Mouse (Mus musculus): ENCODE measurements at regions not wholly inside any gene's neighbourhood (a gene's known extent, or its start where the extent isn't known, plus 50 kb on each side); places are given as distances from the start of the nearest gene placed in this dataset.

DNA sequence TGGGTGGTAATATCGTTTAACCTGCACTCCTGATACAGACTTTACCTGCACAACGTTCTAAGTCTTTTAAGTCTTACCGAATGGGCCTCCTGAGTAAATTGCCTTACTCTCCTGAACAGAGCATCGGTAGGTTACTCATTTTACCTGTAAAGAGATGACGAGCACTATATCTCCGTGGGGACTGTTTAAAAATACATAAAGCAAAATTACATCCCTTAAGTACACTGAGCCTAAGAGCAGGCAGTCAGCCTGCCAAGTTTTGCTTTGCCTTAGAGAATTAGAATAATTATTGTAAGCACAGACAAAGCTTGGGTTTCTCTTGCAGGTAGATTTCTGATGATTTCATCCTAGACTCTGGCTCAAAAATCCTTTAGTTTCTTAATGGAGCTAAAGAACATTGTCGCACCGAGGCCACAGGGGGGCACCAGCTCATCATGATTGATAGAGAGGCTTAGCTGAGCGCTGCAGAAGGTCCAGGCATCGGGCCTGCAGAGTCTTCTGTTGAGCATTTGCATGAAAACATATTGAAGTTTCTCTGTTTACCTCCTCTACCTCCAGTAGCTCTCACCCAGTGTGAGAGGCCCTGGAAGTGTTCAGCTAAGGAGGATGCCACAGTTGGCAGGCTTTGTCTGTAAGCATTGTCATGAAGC, 208.3 kb upstream of the Ccdc54 start:
- Histone ChIP-seq H3K4me2 (ENCODE audit: low read length) (no peak overlapping the region), H3K27me3 (replicated peaks; ENCODE audit: control insufficient read depth, insufficient read depth, low read length) (no peaks in the 10 kb centered on the region), H3K4me3 (ENCODE audit: low read depth, low read length) (no peak overlapping the region), H3K27ac (ENCODE audit: low read depth, low read length) (no peak overlapping the region), H3K9me3 (replicated peaks; ENCODE audit: control insufficient read depth, low read length) (no peaks in the 10 kb centered on the region), H3K9ac (ENCODE audit: low read length) (no peak overlapping the region), H3K36me3 (ENCODE audit: control insufficient read depth, insufficient read depth, low read length) (no peaks in the 10 kb centered on the region), H3K4me1 (ENCODE audit: control insufficient read depth, insufficient read depth, low read length) (no peaks in the 10 kb centered on the region)
- ATAC-seq, result peak; percentile 85
- WGBS, result 50% methylated on average over 10 of the region's 10 CpGs
- DNase-seq (ENCODE audit: low spot score), result peak; percentile 87

DNA sequence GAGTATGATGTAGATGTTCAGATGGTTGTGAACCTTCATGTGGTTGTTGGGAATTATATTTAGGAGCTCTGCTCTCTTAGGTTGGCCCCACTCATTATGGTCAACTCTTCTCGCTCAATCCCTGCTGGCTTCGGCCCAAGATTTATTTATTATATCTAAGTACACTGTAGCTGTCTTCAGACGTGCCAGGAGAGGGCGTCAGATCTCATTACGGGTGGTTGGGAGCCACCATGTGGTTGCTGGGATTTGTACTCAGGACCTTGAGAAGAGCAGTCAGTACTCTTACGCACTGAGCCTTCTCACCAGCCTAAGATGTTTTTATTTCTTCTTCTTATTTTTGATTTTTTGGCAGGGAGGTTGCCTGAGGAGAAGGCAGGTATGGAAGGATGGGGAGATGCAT, 207.1 kb upstream of the Ccdc54 start:
- Histone ChIP-seq H3K4me1 (ENCODE audit: control insufficient read depth, insufficient read depth, low read length) (no peaks in the 10 kb centered on the region), H3K27ac (ENCODE audit: low read depth, low read length) (no peak overlapping the region), H3K9ac (ENCODE audit: low read length) (no peak overlapping the region), H3K9me3 (replicated peaks; ENCODE audit: control insufficient read depth, low read length) (no peaks in the 10 kb centered on the region), H3K36me3 (ENCODE audit: control insufficient read depth, insufficient read depth, low read length) (no peaks in the 10 kb centered on the region), H3K27me3 (replicated peaks; ENCODE audit: control insufficient read depth, insufficient read depth, low read length) (no peaks in the 10 kb centered on the region), H3K4me3 (ENCODE audit: low read depth, low read length) (no peak overlapping the region), H3K4me2 (ENCODE audit: low read length) (no peak overlapping the region)
- DNase-seq (ENCODE audit: low spot score), result no peak
- ATAC-seq, result no peak
- 82% methylated on average over 6 of the region's 6 CpGs for WGBS

DNA sequence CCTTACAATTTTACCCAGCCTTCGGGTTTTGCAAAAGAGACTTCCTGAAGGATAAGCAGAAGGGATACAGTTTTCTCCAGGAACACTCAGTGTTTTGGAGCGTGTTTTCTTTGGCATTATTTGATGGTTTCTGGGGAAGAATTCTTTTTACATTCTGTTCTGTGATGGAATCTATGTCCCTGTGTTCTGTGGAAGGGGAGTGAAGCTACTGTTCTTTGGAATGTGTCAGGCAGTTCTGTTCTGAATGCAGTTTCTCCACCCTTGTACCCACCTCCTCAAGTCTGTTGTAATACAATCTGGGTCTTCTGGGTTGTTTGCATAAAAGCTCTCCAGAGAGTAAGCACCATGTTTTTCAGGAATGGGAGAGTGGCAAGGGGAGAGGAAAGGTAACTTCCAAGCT, 202.0 kb upstream of the Ccdc54 start:
- no peak overlapping the region for H3K4me2 ChIP-seq (ENCODE audit: low read length)
- WGBS, result 84% methylated on average over 2 of the region's 2 CpGs

DNA sequence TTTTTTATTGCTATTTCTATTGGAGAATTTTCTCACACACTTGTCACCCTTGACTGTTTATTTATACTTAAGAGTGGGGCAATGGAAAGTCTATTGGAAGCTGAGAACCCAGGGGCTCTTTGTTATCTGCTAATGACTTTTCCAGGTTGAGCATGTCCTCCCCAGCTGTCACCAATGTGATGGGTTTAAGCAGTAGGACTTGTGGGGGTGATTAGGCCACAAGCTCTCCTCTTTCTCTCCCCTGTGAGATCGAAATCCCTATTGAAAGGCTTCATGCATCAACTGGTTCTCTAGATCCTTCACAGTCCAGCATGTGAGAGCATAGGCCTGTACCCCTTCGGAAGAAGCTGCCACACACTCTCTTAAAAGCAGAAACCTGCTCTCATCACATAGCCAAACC, 201.6 kb upstream of the Ccdc54 start:
- Histone ChIP-seq H3K4me1 (ENCODE audit: control insufficient read depth, insufficient read depth, low read length) (no peaks in the 10 kb centered on the region), H3K27ac (ENCODE audit: low read depth, low read length) (no peak overlapping the region), H3K36me3 (ENCODE audit: control insufficient read depth, insufficient read depth, low read length) (no peaks in the 10 kb centered on the region), H3K4me3 (ENCODE audit: low read depth, low read length) (no peak overlapping the region), H3K4me2 (ENCODE audit: low read length) (no peak overlapping the region), H3K9ac (ENCODE audit: low read length) (no peak overlapping the region), H3K9me3 (replicated peaks; ENCODE audit: control insufficient read depth, low read length) (no peaks in the 10 kb centered on the region), H3K27me3 (replicated peaks; ENCODE audit: control insufficient read depth, insufficient read depth, low read length) (no peaks in the 10 kb centered on the region)
- WGBS, result 40% methylated on average over 2 of the region's 2 CpGs
- ATAC-seq, result no peak
- no peak for DNase-seq (ENCODE audit: low spot score)

More for the DNA sequence above, 202.0 kb upstream of the Ccdc54 start:
- Histone ChIP-seq H3K4me1 (ENCODE audit: control insufficient read depth, insufficient read depth, low read length) (no peaks in the 10 kb centered on the region), H3K9me3 (replicated peaks; ENCODE audit: control insufficient read depth, low read length) (no peaks in the 10 kb centered on the region), H3K9ac (ENCODE audit: low read length) (no peak overlapping the region), H3K36me3 (ENCODE audit: control insufficient read depth, insufficient read depth, low read length) (no peaks in the 10 kb centered on the region), H3K4me3 (ENCODE audit: low read depth, low read length) (no peak overlapping the region), H3K27me3 (replicated peaks; ENCODE audit: control insufficient read depth, insufficient read depth, low read length) (no peaks in the 10 kb centered on the region), H3K27ac (ENCODE audit: low read depth, low read length) (no peak overlapping the region)
- no peak for DNase-seq (ENCODE audit: low spot score)
- ATAC-seq, result no peak

DNA sequence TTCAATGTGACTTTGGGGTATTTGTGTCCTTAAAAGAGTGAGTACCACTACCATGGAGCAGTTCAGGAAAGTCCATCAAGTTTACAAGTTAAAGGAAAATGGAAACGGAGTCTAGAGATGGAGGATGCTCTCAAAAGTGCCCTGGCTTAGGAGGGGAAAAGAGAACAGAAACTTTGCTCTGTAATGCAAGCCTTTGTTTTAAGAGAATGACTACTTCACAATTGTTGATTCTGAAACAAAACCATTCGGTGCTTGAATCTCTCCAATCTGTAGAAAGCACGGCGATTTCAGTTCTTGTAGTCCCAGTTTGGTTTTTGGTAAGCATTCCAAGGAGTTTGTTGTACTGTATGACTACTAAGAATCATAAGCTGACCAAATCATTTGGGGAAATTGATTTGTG, 197.7 kb upstream of the Ccdc54 start:
- Histone ChIP-seq H3K36me3 (ENCODE audit: control insufficient read depth, insufficient read depth, low read length) (no peaks in the 10 kb centered on the region), H3K4me3 (ENCODE audit: low read depth, low read length) (no peak overlapping the region), H3K27ac (ENCODE audit: low read depth, low read length) (no peak overlapping the region), H3K4me1 (ENCODE audit: control insufficient read depth, insufficient read depth, low read length) (peaks cover 6% of the 10 kb centered on the region; the same call in 1 of the 2 replicates), H3K9me3 (replicated peaks; ENCODE audit: control insufficient read depth, low read length) (no peaks in the 10 kb centered on the region), H3K9ac (ENCODE audit: low read length) (no peak overlapping the region), H3K27me3 (replicated peaks; ENCODE audit: control insufficient read depth, insufficient read depth, low read length) (no peaks in the 10 kb centered on the region), H3K4me2 (ENCODE audit: low read length) (no peak overlapping the region)
- 89% methylated on average over 4 of the region's 4 CpGs for WGBS
- no peak for DNase-seq (ENCODE audit: low spot score)
- no peak for ATAC-seq

DNA sequence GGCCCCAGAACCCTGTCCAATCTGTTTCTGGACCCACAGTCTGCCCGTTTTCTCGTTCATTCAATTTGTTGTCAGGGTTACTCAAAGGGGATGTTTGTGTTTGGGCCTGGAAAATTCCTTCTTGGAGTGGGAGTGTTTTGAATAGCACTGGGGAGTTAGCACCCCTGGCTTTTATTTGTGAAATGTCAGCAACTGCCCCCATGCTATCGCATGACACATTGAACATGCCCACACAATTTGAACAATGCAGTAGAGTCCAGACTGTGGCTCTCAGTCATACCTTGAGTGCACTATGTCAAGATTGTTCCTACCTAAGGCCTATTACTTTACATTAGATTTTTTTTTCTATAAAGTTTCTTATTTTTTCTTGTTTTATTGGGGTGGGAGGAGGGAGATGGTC, 195.2 kb upstream of the Ccdc54 start:
- DNase-seq (ENCODE audit: low spot score) (no peak), ATAC-seq (no peak)
- H3K4me3 ChIP-seq (ENCODE audit: low read depth, low read length), result no peak overlapping the region
- no peak overlapping the region for H3K4me2 ChIP-seq (ENCODE audit: low read length)
- H3K4me1 ChIP-seq (ENCODE audit: control insufficient read depth, insufficient read depth, low read length), result peaks cover 11% of the 10 kb centered on the region; the same call in 1 of the 2 replicates
- H3K27ac ChIP-seq (ENCODE audit: low read depth, low read length), result no peak overlapping the region
- 73% methylated on average over 3 of the region's 3 CpGs for WGBS
- no peaks in the 10 kb centered on the region for H3K9me3 ChIP-seq (replicated peaks; ENCODE audit: control insufficient read depth, low read length)
- H3K36me3 ChIP-seq (ENCODE audit: control insufficient read depth, insufficient read depth, low read length), result no peaks in the 10 kb centered on the region
- H3K27me3 ChIP-seq (replicated peaks; ENCODE audit: control insufficient read depth, insufficient read depth, low read length), result no peaks in the 10 kb centered on the region
- H3K9ac ChIP-seq (ENCODE audit: low read length), result no peak overlapping the region

DNA sequence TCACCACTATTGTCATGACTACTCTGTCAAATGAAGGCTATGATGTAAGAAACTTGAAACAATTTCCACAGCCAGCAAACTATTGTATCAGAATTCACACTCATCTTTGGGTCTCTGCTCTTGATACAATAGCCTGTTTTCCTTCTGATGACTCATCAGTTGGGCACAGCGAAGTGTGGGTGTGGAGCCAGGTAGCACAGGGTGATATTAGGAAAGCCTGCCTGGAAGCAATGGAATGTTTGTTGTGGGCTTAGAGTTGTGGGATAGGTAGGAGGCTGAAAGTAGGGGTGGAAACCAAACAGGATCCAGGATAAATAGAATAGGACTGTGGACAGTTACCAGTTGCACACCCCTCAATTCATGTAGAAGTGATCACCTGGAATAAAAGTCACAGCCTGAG, 194.4 kb upstream of the Ccdc54 start:
- ATAC-seq, result no peak
- DNase-seq (ENCODE audit: low spot score), result no peak
- Histone ChIP-seq H3K4me1 (ENCODE audit: control insufficient read depth, insufficient read depth, low read length) (peaks cover 11% of the 10 kb centered on the region; the same call in 1 of the 2 replicates), H3K9ac (ENCODE audit: low read length) (no peak overlapping the region), H3K9me3 (replicated peaks; ENCODE audit: control insufficient read depth, low read length) (no peaks in the 10 kb centered on the region), H3K27ac (ENCODE audit: low read depth, low read length) (no peak overlapping the region), H3K4me3 (ENCODE audit: low read depth, low read length) (no peak overlapping the region), H3K27me3 (replicated peaks; ENCODE audit: control insufficient read depth, insufficient read depth, low read length) (no peaks in the 10 kb centered on the region), H3K36me3 (ENCODE audit: control insufficient read depth, insufficient read depth, low read length) (no peaks in the 10 kb centered on the region), H3K4me2 (ENCODE audit: low read length) (no peak overlapping the region)
- WGBS, result 73% methylated on average over 1 of the region's 1 CpGs

DNA sequence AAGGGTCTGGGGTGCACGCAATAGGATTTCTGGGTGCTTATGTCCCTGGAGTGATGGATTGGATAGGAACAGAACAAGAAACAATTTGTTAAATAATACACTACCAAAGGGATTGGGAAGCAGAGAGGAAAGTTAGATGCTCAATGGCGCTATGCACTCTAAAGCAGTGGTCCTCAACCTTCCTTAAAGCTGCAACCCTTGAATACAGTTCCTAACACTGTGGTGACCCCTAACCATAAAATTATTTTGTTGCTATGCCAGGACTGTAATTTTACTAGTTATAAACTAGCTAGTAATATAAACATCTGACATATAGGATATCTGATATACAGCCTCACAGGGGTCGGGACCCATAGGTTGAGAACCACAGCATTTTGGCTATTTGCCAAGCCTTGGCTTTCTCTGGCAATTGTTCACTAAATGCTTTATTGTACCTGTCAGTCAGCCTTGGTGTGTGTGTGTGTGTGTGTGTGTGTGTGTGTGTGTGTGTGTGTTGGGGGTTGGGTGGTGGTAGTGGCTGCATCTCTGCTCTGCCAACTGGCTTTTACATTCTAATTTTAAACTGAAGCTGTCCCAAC, 193.8 kb upstream of the Ccdc54 start:
- no peaks in the 10 kb centered on the region for H3K27me3 ChIP-seq (replicated peaks; ENCODE audit: control insufficient read depth, insufficient read depth, low read length)
- no peak overlapping the region for H3K9ac ChIP-seq (ENCODE audit: low read length)
- H3K27ac ChIP-seq (ENCODE audit: low read depth, low read length), result no peak overlapping the region
- no peaks in the 10 kb centered on the region for H3K36me3 ChIP-seq (ENCODE audit: control insufficient read depth, insufficient read depth, low read length)
- no peaks in the 10 kb centered on the region for H3K9me3 ChIP-seq (replicated peaks; ENCODE audit: control insufficient read depth, low read length)
- peak; percentile 47 for DNase-seq (ENCODE audit: low spot score)
- peaks cover 11% of the 10 kb centered on the region; the same call in 1 of the 2 replicates for H3K4me1 ChIP-seq (ENCODE audit: control insufficient read depth, insufficient read depth, low read length)
- 45% methylated on average over 3 of the region's 3 CpGs for WGBS
- peak; percentile 59 for ATAC-seq
- no peak overlapping the region for H3K4me3 ChIP-seq (ENCODE audit: low read depth, low read length)
- H3K4me2 ChIP-seq (ENCODE audit: low read length), result peak overlapping the region; percentile 36

DNA sequence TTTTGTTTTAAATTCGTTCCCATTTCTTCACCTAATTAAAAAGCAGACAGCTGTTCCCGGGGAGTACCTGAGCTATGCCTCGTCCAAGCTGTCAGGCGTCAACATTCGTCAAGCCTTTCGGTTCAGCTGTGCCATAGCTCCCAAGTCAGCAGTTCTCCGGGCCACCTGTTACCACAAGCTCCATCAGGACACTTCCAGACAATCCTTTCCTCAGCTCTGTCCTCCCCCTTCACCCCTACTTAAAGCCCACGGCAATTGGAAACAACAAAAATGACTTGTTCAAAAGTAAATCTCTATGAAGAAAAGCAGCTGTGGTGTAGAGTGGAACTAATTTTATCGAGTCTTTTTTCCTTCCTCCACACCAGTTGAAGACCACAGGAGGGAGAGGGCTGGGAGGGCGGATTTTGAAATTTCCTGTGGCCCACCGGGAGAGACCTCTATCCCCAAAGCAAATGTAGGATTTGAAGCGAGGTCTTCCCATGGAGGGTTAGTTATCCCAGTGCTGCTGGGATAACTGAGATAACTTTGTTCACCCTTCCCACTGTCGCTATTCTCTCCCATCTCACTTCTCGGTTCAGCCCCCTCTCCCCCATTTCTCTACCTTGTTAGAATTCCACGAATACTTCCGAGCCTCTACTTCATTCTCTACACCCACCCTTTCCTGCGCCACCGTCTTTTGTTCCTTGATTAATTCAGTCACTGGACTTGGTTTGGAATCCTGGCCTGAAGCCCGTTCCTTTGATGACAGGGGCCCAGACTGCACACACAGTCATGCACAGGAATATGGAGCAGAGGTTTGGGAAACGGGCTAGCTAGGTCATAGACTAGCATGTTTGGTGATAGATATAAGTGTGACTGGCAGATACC, 193.1 kb upstream of the Ccdc54 start:
- no peaks in the 10 kb centered on the region for H3K9me3 ChIP-seq (replicated peaks; ENCODE audit: control insufficient read depth, low read length)
- WGBS, result 18% methylated on average over 20 of the region's 20 CpGs
- DNase-seq (ENCODE audit: low spot score) (peak; percentile 81), ATAC-seq (peak; percentile 83)
- no peaks in the 10 kb centered on the region for H3K27me3 ChIP-seq (replicated peaks; ENCODE audit: control insufficient read depth, insufficient read depth, low read length)
- H3K4me1 ChIP-seq (ENCODE audit: control insufficient read depth, insufficient read depth, low read length), result peaks cover 11% of the 10 kb centered on the region
- H3K4me3 ChIP-seq (ENCODE audit: low read depth, low read length), result peak overlapping the region; percentile 5; the same call in 1 of the 2 replicates
- peak overlapping the region; percentile 36 for H3K4me2 ChIP-seq (ENCODE audit: low read length)
- H3K36me3 ChIP-seq (ENCODE audit: control insufficient read depth, insufficient read depth, low read length), result no peaks in the 10 kb centered on the region
- no peak overlapping the region for H3K9ac ChIP-seq (ENCODE audit: low read length)
- no peak overlapping the region for H3K27ac ChIP-seq (ENCODE audit: low read depth, low read length)
